Mouse (Mus musculus): Measurements from ENCODE around the gene Map1lc3a. TPM values are rescaled to one million over a fixed set of nuclear protein-coding genes. Genes with fewer than 3 reads are reported as not detected.

Map1lc3a gene
- total and polyA plus RNA-seq, 2 experiments from 2014 or later, result 573 to 839 TPM

DNA sequence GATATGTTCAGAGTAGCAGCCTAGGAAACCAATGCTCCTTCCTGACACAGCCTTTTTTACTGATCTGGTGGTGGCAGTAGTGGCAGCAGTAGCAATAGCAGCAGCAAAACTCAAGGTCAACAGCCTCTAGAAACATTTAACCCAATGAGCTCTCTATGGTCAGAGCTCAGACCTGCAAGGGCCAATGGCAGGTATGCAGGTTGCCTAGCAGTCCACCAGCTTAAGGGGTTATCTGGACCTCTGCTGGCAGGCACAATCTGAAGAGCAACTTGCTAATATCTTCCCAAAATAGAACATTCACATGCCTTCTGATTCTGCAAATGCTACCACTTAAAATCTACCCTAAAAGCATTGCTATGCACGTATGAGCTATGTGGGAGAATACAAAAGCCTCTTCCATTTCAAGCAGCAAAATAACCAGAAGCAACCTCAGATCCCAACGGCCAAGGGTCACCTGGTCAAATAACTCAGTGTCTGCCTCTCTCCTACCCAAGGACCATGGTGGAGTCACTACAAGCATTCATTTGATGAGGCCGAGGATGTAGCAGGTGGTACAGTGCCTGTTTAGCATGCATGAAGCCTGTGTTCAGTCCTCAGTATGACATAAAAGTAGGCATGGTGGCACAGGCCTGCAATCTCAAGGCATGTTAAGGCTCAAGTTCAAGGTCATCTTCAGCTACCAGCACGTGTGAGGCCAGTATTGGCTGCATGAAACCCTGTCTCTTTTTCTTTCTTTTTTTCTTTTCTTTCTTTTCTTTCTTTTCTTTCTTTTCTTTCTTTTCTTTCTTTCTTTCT lies 11.6 kb downstream of the Map1lc3a start:
- no peak for TF ChIP-seq CTCF (IDR thresholded peaks at IDR 0.05)
- H3K9me3 ChIP-seq (ENCODE audit: low read length), result no peaks in the 10 kb centered on the region
- no peaks in the 10 kb centered on the region for H3K27me3 ChIP-seq (ENCODE audit: insufficient read depth, low read length)
- no peak overlapping the region for H3K27ac ChIP-seq (ENCODE audit: low read depth, low read length)
- WGBS, result 91% methylated on average over 4 of the region's 4 CpGs
- H3K4me2 ChIP-seq (ENCODE audit: low read depth, low read length, poor library complexity, severe bottlenecking), result no peak overlapping the region
- H3K9ac ChIP-seq (replicated peaks; ENCODE audit: low read length, poor library complexity, severe bottlenecking), result no peak overlapping the region
- DNase-seq (ENCODE audit: low spot score), result no peak
- no peak for ATAC-seq (ENCODE audit: low FRiP score)
- peaks cover 29% of the 10 kb centered on the region for H3K36me3 ChIP-seq (ENCODE audit: insufficient read depth, low read length)
- no peak overlapping the region for H3K4me3 ChIP-seq (ENCODE audit: low read depth, low read length)
- no peaks in the 10 kb centered on the region for H3K4me1 ChIP-seq (ENCODE audit: insufficient read depth, low read length)

DNA sequence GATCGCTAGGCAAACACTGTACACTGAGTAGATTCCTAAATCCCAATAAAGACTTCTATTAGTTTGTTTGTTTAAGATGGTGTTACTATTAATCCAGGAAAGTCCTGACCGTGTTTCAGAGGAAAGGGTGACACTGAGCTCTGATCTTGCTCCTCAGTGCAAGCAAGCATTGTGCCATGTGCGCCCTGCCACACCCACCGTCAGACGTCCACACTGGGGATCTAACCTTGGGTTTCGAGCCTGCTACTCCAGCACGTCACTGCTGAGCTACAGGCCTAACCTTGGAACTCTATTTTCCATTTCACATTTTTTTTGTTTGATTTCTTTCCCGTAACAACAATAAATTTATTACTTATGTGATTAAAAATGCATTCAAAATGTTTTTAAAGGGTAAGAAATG lies 14.0 kb downstream of the Map1lc3a start:
- 93% methylated on average over 8 of the region's 8 CpGs for WGBS
- ATAC-seq (ENCODE audit: low FRiP score) (no peak), DNase-seq (ENCODE audit: low spot score) (no peak)
- H3K4me1 ChIP-seq (ENCODE audit: insufficient read depth, low read length), result no peaks in the 10 kb centered on the region
- H3K9ac ChIP-seq (replicated peaks; ENCODE audit: low read length, poor library complexity, severe bottlenecking), result no peak overlapping the region
- no peak for TF ChIP-seq CTCF (IDR thresholded peaks at IDR 0.05)
- H3K27me3 ChIP-seq (ENCODE audit: insufficient read depth, low read length), result no peaks in the 10 kb centered on the region
- H3K27ac ChIP-seq (ENCODE audit: low read depth, low read length), result no peak overlapping the region
- H3K36me3 ChIP-seq (ENCODE audit: insufficient read depth, low read length), result peaks cover 21% of the 10 kb centered on the region
- no peaks in the 10 kb centered on the region for H3K9me3 ChIP-seq (ENCODE audit: low read length)
- H3K4me2 ChIP-seq (ENCODE audit: low read depth, low read length, poor library complexity, severe bottlenecking), result no peak overlapping the region
- no peak overlapping the region for H3K4me3 ChIP-seq (ENCODE audit: low read depth, low read length)

DNA sequence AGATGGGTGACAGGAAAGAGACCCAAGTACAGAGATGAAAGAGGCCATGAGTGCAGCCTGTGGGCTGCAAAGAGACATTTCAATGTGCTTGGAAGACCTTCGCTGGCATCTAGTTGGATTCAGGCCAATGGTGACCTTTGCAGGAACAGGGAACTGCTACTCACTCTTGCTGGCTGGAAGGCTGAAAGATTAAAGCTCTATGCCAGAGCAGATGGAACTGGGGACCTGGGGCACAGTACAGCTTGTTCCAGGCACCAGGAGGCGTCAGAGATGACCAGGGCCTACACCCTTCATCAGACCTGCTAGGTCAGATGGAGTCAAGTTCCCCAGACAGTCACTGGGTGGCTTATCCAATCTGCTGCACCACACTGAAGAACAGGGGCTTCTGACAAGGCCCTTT lies 17.3 kb downstream of the Map1lc3a start:
- ATAC-seq (ENCODE audit: low FRiP score), result no peak
- 92% methylated on average over 2 of the region's 2 CpGs for WGBS
- Histone ChIP-seq H3K4me2 (ENCODE audit: low read depth, low read length, poor library complexity, severe bottlenecking) (no peak overlapping the region), H3K4me1 (ENCODE audit: insufficient read depth, low read length) (no peaks in the 10 kb centered on the region), H3K36me3 (ENCODE audit: insufficient read depth, low read length) (peaks cover 51% of the 10 kb centered on the region), H3K27me3 (ENCODE audit: insufficient read depth, low read length) (no peaks in the 10 kb centered on the region), H3K27ac (ENCODE audit: low read depth, low read length) (no peak overlapping the region), H3K4me3 (ENCODE audit: low read depth, low read length) (no peak overlapping the region), H3K9ac (replicated peaks; ENCODE audit: low read length, poor library complexity, severe bottlenecking) (no peak overlapping the region), H3K9me3 (ENCODE audit: low read length) (no peaks in the 10 kb centered on the region)
- no peak for TF ChIP-seq CTCF (IDR thresholded peaks at IDR 0.05)
- no peak for DNase-seq (ENCODE audit: low spot score)

DNA sequence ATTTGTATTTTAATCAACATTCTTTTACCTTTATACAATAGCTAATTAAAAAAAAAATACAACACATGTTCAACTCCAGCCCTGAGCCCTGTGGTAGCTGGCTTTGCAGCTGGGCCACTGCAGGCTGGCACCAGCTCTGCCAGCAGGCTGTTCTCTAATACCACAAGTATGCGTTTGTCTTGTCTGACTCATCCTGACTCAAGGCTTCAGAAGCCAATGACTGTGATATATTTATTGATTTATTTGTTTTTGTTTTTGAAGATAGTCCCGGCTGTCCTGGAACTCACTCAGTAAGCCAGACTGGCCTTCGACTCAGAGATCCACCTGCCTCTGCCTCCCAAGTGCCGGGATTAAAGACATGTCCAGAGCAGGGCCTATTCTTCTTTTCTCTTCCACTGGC lies 17.8 kb downstream of the Map1lc3a start:
- TF ChIP-seq CTCF (IDR thresholded peaks at IDR 0.05), result no peak
- no peak overlapping the region for H3K4me3 ChIP-seq (ENCODE audit: low read depth, low read length)
- 94% methylated on average over 4 of the region's 4 CpGs for WGBS
- H3K4me2 ChIP-seq (ENCODE audit: low read depth, low read length, poor library complexity, severe bottlenecking), result no peak overlapping the region
- DNase-seq (ENCODE audit: low spot score) (no peak), ATAC-seq (ENCODE audit: low FRiP score) (no peak)
- no peaks in the 10 kb centered on the region for H3K27me3 ChIP-seq (ENCODE audit: insufficient read depth, low read length)
- H3K27ac ChIP-seq (ENCODE audit: low read depth, low read length), result no peak overlapping the region
- H3K9ac ChIP-seq (replicated peaks; ENCODE audit: low read length, poor library complexity, severe bottlenecking), result no peak overlapping the region
- H3K9me3 ChIP-seq (ENCODE audit: low read length), result no peaks in the 10 kb centered on the region
- H3K36me3 ChIP-seq (ENCODE audit: insufficient read depth, low read length), result peaks cover 56% of the 10 kb centered on the region
- no peaks in the 10 kb centered on the region for H3K4me1 ChIP-seq (ENCODE audit: insufficient read depth, low read length)

DNA sequence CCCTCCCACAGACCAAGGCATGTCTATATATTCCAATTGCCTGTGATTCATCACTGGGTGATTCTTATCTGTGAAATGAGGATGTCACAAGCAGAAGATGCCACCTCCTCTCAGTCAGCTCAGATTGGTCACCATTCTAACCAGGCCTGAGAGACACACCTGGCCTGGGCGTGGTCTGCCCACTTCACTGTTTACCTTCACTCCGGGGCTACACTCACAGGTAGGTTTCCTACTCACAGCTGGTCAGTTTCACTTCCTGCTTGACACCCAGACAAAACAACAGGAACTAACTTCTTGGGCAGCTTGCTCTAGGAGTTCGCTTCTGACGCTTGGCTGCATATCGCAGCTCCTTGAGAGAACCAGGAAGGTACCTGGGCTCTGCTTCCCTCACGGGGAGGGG lies 19.4 kb downstream of the Map1lc3a start:
- Histone ChIP-seq H3K9ac (replicated peaks; ENCODE audit: low read length, poor library complexity, severe bottlenecking) (no peak overlapping the region), H3K4me3 (ENCODE audit: low read depth, low read length) (no peak overlapping the region), H3K4me1 (ENCODE audit: insufficient read depth, low read length) (no peaks in the 10 kb centered on the region), H3K36me3 (ENCODE audit: insufficient read depth, low read length) (peaks cover 57% of the 10 kb centered on the region), H3K9me3 (ENCODE audit: low read length) (no peaks in the 10 kb centered on the region), H3K27ac (ENCODE audit: low read depth, low read length) (no peak overlapping the region), H3K27me3 (ENCODE audit: insufficient read depth, low read length) (no peaks in the 10 kb centered on the region), H3K4me2 (ENCODE audit: low read depth, low read length, poor library complexity, severe bottlenecking) (no peak overlapping the region)
- ATAC-seq (ENCODE audit: low FRiP score) (no peak), DNase-seq (ENCODE audit: low spot score) (no peak)
- WGBS, result 95% methylated on average over 6 of the region's 6 CpGs
- no peak for TF ChIP-seq CTCF (IDR thresholded peaks at IDR 0.05)

DNA sequence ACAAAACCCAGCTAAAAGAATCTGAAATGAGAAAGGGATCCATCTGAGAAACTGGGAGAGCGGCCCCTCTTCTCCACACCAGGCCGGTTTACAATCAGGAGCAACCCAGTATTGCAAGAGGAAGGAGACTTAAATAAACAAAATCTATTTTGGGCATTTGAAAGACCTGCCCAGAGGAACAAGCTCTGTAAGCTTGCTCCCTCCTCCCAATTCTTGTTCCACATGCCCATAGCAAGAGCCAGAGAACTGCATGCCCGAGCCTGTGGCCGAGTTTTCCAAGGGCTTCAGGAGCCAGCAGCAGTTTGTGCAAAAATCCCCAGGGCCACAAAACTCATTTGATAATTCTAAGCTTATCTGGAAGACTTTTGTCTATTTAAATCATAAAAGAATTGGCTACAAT lies 23.5 kb downstream of the Map1lc3a start:
- WGBS, result 92% methylated on average over 4 of the region's 4 CpGs
- no peaks in the 10 kb centered on the region for H3K27me3 ChIP-seq (ENCODE audit: insufficient read depth, low read length)
- ATAC-seq (ENCODE audit: low FRiP score) (no peak), DNase-seq (ENCODE audit: low spot score) (no peak)
- H3K36me3 ChIP-seq (ENCODE audit: insufficient read depth, low read length), result peaks cover 59% of the 10 kb centered on the region
- no peak overlapping the region for H3K4me2 ChIP-seq (ENCODE audit: low read depth, low read length, poor library complexity, severe bottlenecking)
- H3K27ac ChIP-seq (ENCODE audit: low read depth, low read length), result no peak overlapping the region
- H3K4me3 ChIP-seq (ENCODE audit: low read depth, low read length), result no peak overlapping the region
- TF ChIP-seq CTCF (IDR thresholded peaks at IDR 0.05), result no peak
- no peaks in the 10 kb centered on the region for H3K9me3 ChIP-seq (ENCODE audit: low read length)
- no peak overlapping the region for H3K9ac ChIP-seq (replicated peaks; ENCODE audit: low read length, poor library complexity, severe bottlenecking)
- no peaks in the 10 kb centered on the region for H3K4me1 ChIP-seq (ENCODE audit: insufficient read depth, low read length)

All from midbrain, postnatal 0 days (tissue).